Mouse (Mus musculus): Measurements from ENCODE around the gene Wee1. TPM values are rescaled to one million over a fixed set of nuclear protein-coding genes. Genes with fewer than 3 reads are reported as not detected.

Wee1 gene
- polyA plus RNA-seq, 1 experiment from 2014 or later, result 20.8 TPM

Other genes with a start within 250 kb of the Wee1 start
- 33.6 and 38.8 TPM in 2 replicates for gene Dennd5a, start 161.6 kb upstream of the Wee1 start, polyA plus RNA-seq (2015; fragmentation: Nextera tagmentation; extraction: Ambion mirVana)
- gene Tmem41b, start 135.1 kb upstream of the Wee1 start, polyA plus RNA-seq (2015; fragmentation: Nextera tagmentation; extraction: Ambion mirVana), result 44.0 and 50.6 TPM in 2 replicates
- gene Ipo7, start 103.8 kb upstream of the Wee1 start, polyA plus RNA-seq (2015; fragmentation: Nextera tagmentation; extraction: Ambion mirVana), result 41.2 and 41.7 TPM in 2 replicates
- gene Zfp143, start 60.8 kb upstream of the Wee1 start, polyA plus RNA-seq (2015; fragmentation: Nextera tagmentation; extraction: Ambion mirVana), result 14.1 and 15.8 TPM in 2 replicates
- gene Swap70, start 99.7 kb downstream of the Wee1 start, polyA plus RNA-seq (2015; fragmentation: Nextera tagmentation; extraction: Ambion mirVana), result 21.4 and 22.3 TPM in 2 replicates

Data from heart, embryonic 16.5 days (tissue).